Mouse (Mus musculus) CD4-positive, CD25-positive, alpha-beta regulatory T cell, adult 4 months (primary cell): Measurements from ENCODE around the gene Fam163a. TPM values are rescaled to one million over a fixed set of nuclear protein-coding genes. Genes with fewer than 3 reads are reported as not detected.
A peak's percentile ranks its signal among the peaks of the same experiment; 100 is the strongest.
"Not testable (repeated sequence)": the region's sequence is repeated elsewhere in the genome, so short reads cannot be mapped to it uniquely, and the experiment has no call there.

ENCODE experiments used
- ATAC-seq: one replicate; pipeline ENCODE4 v1.8.0; 2017
- polyA plus RNA-seq, 2 experiments: library from polyadenylated mRNA; unstranded; fragments of 100-300 nt; shearing (Covaris generic); gene quantifications; one replicate each; pipeline ENCODE4 v1.2.1; 2017

Gene Fam163a
- polyA plus RNA-seq, 2 experiments from 2014 or later, result not detected

GRCm38 (mm10) chr1:156077655-156078054 is 127.2 kb downstream of the Fam163a start:
- no peak for ATAC-seq

- ATAC-seq, result no peak
These were observed 128.4 kb downstream of the Fam163a start for GRCm38 (mm10) chr1:156076474-156076873.

GRCm38 (mm10) chr1:156074575-156074974 is 130.3 kb downstream of the Fam163a start:
- ATAC-seq, result no peak

GRCm38 (mm10) chr1:156073169-156073821 is 131.5 kb downstream of the Fam163a start:
- no peak for ATAC-seq

GRCm38 (mm10) chr1:156070106-156070505 is 134.7 kb downstream of the Fam163a start:
- ATAC-seq, result no peak

GRCm38 (mm10) chr1:156066133-156066532 is 138.7 kb downstream of the Fam163a start:
- peak; percentile 37 for ATAC-seq

GRCm38 (mm10) chr1:156062193-156062592 is 142.6 kb downstream of the Fam163a start:
- no peak for ATAC-seq

- ATAC-seq, result no peak
These were observed 146.6 kb downstream of the Fam163a start for GRCm38 (mm10) chr1:156058207-156058606.

GRCm38 (mm10) chr1:156046688-156047087 is 158.1 kb downstream of the Fam163a start:
- no peak for ATAC-seq

GRCm38 (mm10) chr1:156044211-156044611 is 160.6 kb downstream of the Fam163a start:
- ATAC-seq, result no peak

- peak; percentile 67 for ATAC-seq
These were observed 161.8 kb downstream of the Fam163a start for GRCm38 (mm10) chr1:156043027-156043426.

- ATAC-seq, result no peak
These were observed 162.3 kb downstream of the Fam163a start for GRCm38 (mm10) chr1:156042481-156042880.

- no peak for ATAC-seq
These were observed 163.2 kb downstream of the Fam163a start for GRCm38 (mm10) chr1:156041451-156042241.

GRCm38 (mm10) chr1:156040731-156041401 is 164.0 kb downstream of the Fam163a start:
- peak; percentile 52 for ATAC-seq

GRCm38 (mm10) chr1:156039989-156040388 is 164.8 kb downstream of the Fam163a start:
- not testable (repeated sequence) for ATAC-seq

- peak; percentile 16 for ATAC-seq
These were observed 167.7 kb downstream of the Fam163a start for GRCm38 (mm10) chr1:156037144-156037583.

- peak; percentile 81 for ATAC-seq
These were observed 168.7 kb downstream of the Fam163a start, which contains the start of gene Tor1aip1 for GRCm38 (mm10) chr1:156035930-156036737. Gene Tor1aip1, minus strand, starts transcription at chr1:156036480.

GRCm38 (mm10) chr1:156035269-156035929 is 169.4 kb downstream of the Fam163a start, which contains the start of gene Tor1aip2:
Gene Tor1aip2, plus strand, starts transcription at chr1:156035403.
- peak; percentile 28 for ATAC-seq

GRCm38 (mm10) chr1:156034661-156035060 is 170.2 kb downstream of the Fam163a start:
- no peak for ATAC-seq

- no peak for ATAC-seq
These were observed 170.9 kb downstream of the Fam163a start for GRCm38 (mm10) chr1:156033921-156034320.

- ATAC-seq, result peak; percentile 41
These were observed 176.4 kb downstream of the Fam163a start for GRCm38 (mm10) chr1:156028340-156028975.
